Mouse (Mus musculus) layer of hippocampus, postnatal 10 days (tissue): Measurements from ENCODE around the gene Ttll6. TPM values are rescaled to one million over a fixed set of nuclear protein-coding genes. Genes with fewer than 3 reads are reported as not detected.
A peak's percentile ranks its signal among the peaks of the same experiment; 100 is the strongest.
"Not testable (repeated sequence)": the region's sequence is repeated elsewhere in the genome, so short reads cannot be mapped to it uniquely, and the experiment has no call there.

Experiments
- DNase-seq, 2 experiments: peaks; one replicate each; pipeline ENCODE4 v3.0.0; 2021; ENCODE audit warnings: low spot score in 2 of 2
- long read RNA-seq: library from polyadenylated mRNA; stranded (forward); transcript quantifications from one replicate; pipeline ENCODE4 v2.0.0, GENCODE M21; 2023
- total RNA-seq, 2 experiments: library from RNA; stranded (reverse); gene quantifications; 2 replicates each; pipeline ENCODE4 v1.2.3; 2021

Gene Ttll6
- total RNA-seq, result under 1 TPM; 0.42 to 0.55 TPM
- long read RNA-seq, result 0 reads

DNA sequence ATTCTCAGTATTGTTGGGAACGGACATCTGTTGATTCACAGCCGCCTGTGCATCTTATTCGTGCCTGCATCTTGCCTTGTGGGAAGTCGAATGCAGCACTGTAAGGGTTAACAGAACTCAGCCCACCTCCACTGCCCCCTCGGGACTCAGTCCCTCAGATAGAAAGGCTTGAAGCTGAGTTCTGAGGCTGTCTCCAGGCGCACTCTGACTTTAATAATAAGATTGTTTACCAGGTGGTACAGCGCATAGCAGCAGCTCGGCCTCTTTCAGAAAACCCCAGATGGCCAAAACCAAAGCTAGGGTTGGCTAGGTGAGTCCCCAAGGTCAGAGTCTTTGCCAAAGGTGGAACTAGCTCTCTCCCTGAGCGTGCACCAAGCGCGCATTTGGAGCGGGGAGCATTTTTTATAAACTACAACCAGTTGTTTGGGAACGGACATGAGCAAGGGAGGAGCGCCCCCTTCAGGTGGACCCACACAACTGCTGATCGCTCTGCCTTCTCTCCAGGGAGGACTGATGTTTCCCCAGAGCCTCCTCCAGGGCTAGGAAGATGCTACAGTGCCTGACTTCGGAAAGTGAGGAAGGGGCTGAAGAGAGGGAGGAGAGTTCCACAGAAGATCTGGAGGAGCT, at the start of gene Ttll6:
TSS of gene Ttll6 (plus strand) at position 548 of the 627 bp plus-strand sequence.
- peak; percentile 65 to 70 for DNase-seq

- DNase-seq, result no peak
Observed at GRCm38 (mm10) chr11:96087981-96088380, 45.6 kb upstream of the Ttll6 start.

GRCm38 (mm10) chr11:96091073-96091472, 42.5 kb upstream of the Ttll6 start:
- DNase-seq, result no peak

DNA sequence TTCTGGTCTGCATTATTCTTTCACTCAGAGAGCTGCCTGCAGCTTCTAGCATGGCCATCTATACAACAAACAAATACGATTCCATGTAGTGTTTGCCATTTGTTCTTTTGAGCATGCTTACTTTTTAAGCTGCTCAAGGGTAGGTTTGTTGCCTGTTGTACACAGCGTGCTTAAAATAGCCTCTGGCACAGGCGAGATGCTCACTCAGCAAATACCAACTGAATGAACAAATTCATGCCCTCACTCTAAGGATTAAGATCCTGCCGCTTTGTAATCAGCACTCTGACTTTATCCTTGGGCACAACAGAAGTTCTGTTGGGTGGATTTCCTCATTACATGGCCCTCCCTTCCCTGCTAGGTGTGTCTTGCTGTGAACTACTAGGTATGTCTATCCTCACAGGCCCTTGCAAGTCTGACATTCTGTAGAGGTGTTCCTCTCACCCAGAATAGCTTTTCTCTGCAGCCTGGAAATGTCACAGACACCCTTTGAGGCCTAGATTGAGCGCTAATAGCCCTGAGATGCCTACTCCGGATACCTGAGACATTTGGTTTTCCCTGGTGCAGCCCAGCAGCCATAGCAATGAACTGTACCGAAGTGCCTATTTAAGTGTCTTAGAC, 40.8 kb upstream of the Ttll6 start:
- no peak for DNase-seq

GRCm38 (mm10) chr11:96093361-96093760, 40.2 kb upstream of the Ttll6 start:
- peak; percentile 45 to 51 for DNase-seq

DNA sequence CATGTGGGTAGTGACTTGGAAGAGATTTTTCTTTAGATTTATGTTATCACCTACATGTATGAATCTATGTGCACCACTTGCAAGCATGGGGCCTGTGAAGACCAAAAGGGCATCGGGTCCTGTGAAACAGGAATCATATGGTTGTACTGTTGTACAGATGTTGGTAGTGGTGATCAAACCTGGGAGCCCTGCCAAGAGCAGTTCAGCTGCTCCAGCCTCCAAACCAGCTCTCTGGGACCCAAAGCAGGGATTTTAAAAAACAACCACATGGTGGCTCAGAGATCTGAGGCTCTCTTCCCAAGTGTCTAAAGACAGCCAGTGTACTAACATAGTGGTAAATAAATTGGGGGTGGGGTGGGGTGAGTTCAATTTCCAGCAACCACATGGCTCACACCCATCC, 25.2 kb upstream of the Ttll6 start:
- DNase-seq, result no peak

GRCm38 (mm10) chr11:96110950-96111349, 22.6 kb upstream of the Ttll6 start:
- DNase-seq, result not testable (repeated sequence)

DNA sequence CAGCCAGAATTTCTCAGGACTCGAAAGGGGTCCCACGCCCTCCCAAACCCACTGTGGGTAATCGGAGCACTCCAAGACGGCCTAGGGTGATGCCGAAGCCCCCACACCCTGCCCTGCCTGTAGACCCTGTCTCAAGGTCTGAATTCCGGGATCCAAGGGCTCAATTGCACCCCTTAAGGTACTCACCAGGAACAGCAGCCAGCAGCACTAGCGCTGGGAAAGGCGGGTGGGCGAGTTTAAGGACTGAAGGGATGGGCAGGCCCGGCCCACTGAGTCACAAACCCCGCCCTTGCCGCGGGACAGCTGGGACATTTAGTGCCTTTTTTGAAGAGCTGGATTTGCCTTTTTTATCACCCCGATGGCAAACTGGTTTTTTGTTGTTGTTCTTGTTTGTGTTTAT, 21.8 kb upstream of the Ttll6 start, which contains the start of gene Calcoco2:
TSS of gene Calcoco2 (minus strand) at position 214 of the 400 bp plus-strand sequence.
- no peak for DNase-seq

DNA sequence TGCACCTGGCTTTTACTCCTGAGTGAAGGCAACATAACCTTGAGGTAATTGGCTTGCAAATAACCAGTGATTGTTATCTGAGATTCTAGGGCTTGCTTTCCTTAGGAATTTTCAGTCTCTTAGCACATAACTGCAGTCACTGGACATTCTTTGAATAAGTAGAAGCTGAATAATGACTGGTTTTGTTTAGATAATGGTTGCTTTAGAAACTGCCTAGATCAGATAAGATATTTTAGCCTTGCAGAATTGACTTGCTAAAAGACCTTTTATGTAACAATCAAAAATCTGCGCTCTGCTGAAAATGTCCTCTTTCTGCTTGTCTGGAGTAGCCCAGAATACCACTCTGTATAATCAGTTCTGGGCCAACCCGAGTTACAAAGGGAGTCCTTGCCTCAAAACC, 19.5 kb upstream of the Ttll6 start:
- no peak for DNase-seq

GRCm38 (mm10) chr11:96115416-96115815, 18.2 kb upstream of the Ttll6 start:
- DNase-seq, result no peak

GRCm38 (mm10) chr11:96116116-96116515, 17.5 kb upstream of the Ttll6 start:
- no peak for DNase-seq

DNA sequence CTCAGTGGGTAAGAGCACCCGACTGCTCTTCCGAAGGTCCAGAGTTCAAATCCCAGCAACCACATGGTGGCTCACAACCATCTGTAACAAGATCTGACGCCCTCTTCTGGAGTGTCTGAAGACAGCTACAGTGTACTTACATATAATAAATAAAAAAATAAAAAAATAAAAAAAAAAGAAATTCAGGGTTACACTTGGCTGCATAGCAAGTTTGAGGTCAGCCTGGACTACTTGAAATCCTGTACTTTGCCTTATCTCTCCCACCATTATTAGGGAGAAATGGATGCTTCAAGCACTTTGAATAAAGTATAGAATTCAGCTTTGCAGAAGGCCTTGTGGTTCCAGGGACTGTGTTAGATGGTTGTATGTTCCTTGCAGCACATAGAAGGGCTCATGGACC, 16.7 kb upstream of the Ttll6 start:
- not testable (repeated sequence) for DNase-seq

DNA sequence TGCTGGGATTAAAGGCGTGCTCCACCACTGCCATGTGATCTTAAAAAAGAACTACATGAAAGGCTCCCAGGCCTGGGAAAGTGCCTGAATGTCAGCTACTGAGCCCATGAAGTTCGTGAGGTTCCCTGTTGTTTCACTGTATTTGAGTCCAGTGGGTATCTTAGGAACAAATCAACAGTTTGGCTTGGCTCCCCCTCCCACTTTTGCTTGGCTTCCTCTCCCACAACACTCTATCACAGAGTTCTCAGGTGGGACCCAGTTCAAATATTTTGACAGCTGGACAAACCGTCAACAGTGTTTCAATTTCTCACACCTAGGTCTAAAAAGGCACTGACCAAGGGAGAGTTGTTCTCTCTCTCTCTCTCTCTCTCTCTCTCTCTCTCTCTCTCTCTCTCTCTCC, 14.2 kb upstream of the Ttll6 start:
- DNase-seq, result no peak

DNA sequence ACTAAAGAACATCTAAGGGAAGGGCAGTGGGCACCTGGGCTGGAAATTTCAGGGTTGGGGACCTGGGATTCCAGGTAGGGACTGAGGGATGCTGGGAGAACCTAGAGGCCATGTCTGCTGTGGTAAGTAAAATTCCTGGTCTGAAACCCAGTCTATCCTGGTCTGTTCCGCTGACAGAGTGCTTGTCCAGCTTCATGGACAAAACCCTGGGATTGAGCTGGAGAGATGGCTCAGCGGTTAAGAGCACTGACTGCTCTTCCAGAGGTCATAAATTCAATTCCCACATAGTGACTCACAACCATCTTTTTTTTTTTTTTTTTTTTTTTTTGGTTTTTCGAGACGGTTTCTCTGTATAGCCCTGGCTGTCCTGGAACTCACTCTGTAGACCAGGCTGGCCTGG, 10.8 kb upstream of the Ttll6 start:
- not testable (repeated sequence) for DNase-seq

DNA sequence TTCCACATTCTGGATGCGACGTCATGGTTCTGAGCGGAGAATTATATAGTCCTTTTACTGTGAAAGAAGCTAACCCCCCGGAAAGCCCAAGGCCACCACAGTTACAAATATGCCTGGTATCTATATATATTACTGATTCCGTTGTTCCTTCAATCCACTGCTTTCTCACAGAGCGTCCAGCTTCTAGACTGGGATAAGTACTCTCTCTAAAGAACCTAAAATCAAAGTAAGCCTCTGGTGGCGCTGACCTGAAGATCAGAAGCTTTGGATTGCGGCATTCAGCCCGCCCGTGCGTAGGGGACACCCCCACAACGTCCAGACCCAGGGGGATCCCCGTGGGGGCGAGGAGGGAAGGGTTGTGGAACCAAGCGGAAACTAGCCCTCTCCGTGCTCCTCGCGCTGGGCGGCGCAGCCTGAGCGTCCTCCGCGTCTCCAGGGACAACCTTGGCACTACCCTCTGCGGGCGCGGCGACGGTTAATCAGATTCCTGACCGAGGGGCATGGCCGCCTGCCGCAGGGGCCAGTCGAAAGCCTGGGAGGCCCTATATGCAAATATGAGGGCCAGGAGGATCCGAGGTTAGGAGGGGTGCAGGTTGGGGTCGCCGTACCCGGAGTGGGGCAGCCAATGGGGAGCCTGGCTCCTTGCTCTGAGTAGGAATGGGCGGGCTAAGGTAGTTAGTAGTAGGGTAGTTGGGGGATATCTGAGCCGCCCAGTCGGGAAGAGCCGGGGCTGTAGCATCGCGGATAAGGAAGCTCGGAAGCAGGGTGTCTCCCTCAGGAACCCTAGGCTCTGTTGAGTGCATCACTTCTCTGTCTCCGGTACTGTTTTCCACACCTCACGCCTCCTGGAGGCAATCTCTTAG, 9.3 kb upstream of the Ttll6 start:
- peak; percentile 13 to 29 for DNase-seq

DNA sequence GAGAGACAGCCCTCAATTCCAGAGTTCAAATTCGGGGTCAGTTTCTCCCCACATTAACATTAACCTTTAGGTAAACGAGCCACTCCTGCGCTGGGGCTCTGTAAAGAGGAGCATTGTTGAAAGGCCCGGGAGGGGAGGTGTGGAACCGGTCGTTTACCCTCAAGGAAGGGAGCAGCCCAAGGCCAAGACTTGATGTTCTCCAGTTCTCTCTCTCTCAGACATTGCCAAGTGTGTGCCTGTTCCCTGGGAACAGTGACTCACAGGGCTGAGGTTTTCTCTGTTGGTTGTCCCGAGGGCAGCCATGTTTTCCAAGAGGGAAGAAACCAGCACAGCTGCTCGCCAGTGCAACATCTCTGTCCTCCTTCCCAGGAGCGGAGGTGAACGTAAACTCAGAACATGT, 3.0 kb upstream of the Ttll6 start:
- DNase-seq, result no peak

GRCm38 (mm10) chr11:96135847-96136246, 2.3 kb downstream of the Ttll6 start:
- no peak for DNase-seq

GRCm38 (mm10) chr11:96140726-96141175, 7.2 kb downstream of the Ttll6 start:
- DNase-seq, result no peak

- DNase-seq, result no peak
Observed at GRCm38 (mm10) chr11:96143766-96144165, 10.2 kb downstream of the Ttll6 start.

GRCm38 (mm10) chr11:96145622-96146270, 12.2 kb downstream of the Ttll6 start:
- peak; percentile 82 to 85 for DNase-seq

- no peak for DNase-seq
Observed at GRCm38 (mm10) chr11:96147471-96147870, 13.9 kb downstream of the Ttll6 start.
